Mouse (Mus musculus) thymus, adult 2 months (tissue): ENCODE measurements at regions not wholly inside any gene's neighbourhood (a gene's known extent, or its start where the extent isn't known, plus 50 kb on each side); places are given as distances from the start of the nearest gene placed in this dataset.

Experiments used
- CTCF ChIP-seq: fragments of 200-500 bp; IDR thresholded peaks from 2 replicates; pipeline ENCODE4 v1.5.1; 2012; ENCODE audit warnings: mild to moderate bottlenecking, control low read depth, low read length, moderate library complexity, borderline replicate concordance; ENCODE audit not compliant: control insufficient read depth, poor library complexity, insufficient read depth; ENCODE audit errors: extremely low read depth
- POLR2A ChIP-seq: fragments of 200-500 bp; IDR thresholded peaks from 2 replicates; pipeline ENCODE4 v1.6.1; 2012; ENCODE audit warnings: mild to moderate bottlenecking, low read length, control low read depth, moderate library complexity; ENCODE audit not compliant: control insufficient read depth, poor library complexity, insufficient read depth; ENCODE audit errors: extremely low read depth

DNA sequence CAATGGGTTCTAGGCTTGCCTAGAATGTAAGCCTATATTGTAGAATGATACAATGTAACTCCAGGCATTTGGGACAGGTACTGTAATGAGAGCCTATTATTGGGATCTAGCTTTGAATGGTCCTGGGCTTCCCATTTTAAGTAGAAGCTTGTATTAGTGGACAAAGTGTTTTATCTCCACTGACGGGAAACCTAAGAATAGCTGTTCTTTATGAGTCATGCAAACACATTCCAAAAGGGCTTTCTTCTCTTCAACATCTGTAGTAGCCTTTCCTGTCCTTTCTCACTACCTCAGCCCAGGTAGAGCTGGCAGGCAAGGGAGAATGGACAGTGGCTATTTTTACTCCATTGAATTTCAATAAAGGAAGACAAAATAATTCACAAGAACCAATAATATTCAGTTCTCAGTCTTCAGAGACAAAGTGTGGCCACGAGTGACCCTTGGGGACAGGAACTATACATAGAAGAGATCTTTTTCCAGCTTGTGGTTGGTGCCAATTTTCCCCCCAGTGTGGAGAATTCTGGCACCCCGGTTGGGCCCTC is 82.8 kb downstream of the Csl start:
- no peak for TF ChIP-seq CTCF
- TF ChIP-seq POLR2A = no peak
